Mouse (Mus musculus): Measurements from ENCODE around the gene Pgbd5. TPM values are rescaled to one million over a fixed set of nuclear protein-coding genes. Genes with fewer than 3 reads are reported as not detected.

Gene Pgbd5
- polyA plus RNA-seq, 1 experiment, result 184 TPM

DNA sequence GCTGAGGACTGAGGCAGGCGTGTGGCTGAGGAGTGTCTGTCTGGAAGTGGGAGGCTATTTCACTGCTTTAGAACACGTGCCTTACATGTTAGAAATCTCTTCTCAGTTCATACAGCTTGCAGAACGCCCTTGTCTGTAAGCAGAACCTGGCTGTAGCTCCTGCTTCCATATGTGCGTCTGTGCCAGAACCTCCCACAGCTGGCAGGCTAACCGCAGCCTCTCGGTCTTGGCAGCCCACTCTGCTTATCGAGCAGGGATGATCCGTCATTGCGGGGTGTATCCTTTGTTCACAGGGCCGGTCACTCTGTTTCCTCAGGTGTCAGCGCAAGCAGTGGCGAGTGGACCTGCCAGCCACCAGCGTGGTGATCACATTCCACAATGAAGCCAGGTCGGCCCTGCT, 116.1 kb downstream of the Pgbd5 start:
- Histone ChIP-seq H3K27ac (ENCODE audit: insufficient read depth, low read length) (no peak overlapping the region), H3K4me3 (ENCODE audit: insufficient read depth, low read length) (no peak overlapping the region), H3K4me1 (ENCODE audit: control insufficient read depth, insufficient read depth, low read length) (peaks cover 6% of the 10 kb centered on the region)
- no peak for TF ChIP-seq CTCF (IDR thresholded peaks at IDR 0.05; ENCODE audit: extremely low read depth, insufficient read depth, low read length)

DNA sequence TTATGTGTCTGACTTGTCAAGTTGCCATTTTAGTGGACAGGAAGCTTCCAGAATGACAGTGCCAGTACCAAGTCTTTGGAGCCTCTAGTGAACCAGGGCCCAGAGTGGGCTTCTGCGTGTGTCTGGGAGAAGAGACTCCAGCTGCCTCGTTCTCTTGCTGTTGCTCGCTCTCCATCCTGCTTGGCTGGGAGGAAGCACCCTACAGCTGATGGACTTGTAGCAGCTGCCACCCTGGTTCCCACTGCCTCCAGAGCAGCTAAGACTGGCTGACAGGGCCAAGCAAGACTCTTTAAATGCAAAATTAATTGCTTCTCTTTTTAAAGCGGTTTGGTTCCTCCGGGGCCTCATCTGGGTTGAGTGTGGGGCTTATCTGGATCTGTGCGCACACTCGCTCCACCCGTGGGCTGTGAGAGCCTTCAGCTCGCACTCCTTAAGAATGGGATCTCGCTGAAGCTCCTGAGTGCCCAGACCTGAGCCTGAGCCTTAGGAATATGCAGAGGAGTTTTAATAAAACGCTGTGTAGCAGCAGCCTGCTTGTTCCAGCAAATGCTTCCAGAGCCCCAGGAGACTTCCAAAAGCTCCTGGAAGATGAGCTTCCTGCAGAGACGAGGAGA, 118.1 kb downstream of the Pgbd5 start:
- H3K27ac ChIP-seq (ENCODE audit: insufficient read depth, low read length), result no peak overlapping the region
- no peak overlapping the region for H3K4me3 ChIP-seq (ENCODE audit: insufficient read depth, low read length)
- no peak for TF ChIP-seq POLR2A (IDR thresholded peaks at IDR 0.05; ENCODE audit: extremely low read depth, insufficient read depth, low read length)
- H3K4me1 ChIP-seq (ENCODE audit: control insufficient read depth, insufficient read depth, low read length), result peaks cover 12% of the 10 kb centered on the region

DNA sequence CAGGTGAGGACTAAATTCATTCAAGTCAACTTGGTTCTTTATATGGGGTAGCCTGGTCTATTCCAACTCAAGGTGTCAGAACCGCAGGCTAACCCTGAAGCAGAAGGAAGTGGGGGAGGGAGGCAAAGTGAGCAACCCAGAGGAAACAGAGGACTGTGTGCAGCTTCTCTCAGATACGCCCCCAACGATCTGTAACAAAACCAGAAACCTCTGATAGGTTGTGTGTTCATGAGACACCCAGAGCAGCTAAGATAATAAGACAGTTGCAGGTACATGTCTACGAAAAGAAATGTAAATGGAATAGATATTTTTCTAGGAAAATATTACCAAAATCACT, 120.2 kb downstream of the Pgbd5 start:
- Histone ChIP-seq H3K27ac (ENCODE audit: insufficient read depth, low read length) (no peak overlapping the region), H3K4me1 (ENCODE audit: control insufficient read depth, insufficient read depth, low read length) (peaks cover 14% of the 10 kb centered on the region), H3K4me3 (ENCODE audit: insufficient read depth, low read length) (no peak overlapping the region)
- no peak for TF ChIP-seq CTCF (IDR thresholded peaks at IDR 0.05; ENCODE audit: extremely low read depth, insufficient read depth, low read length)
- TF ChIP-seq POLR2A (IDR thresholded peaks at IDR 0.05; ENCODE audit: extremely low read depth, insufficient read depth, low read length), result no peak

Other genes with a start within 250 kb of the Pgbd5 start
- 24.3 and 25.3 TPM in 2 replicates for gene Galnt2, start 208.3 kb downstream of the Pgbd5 start, polyA plus RNA-seq (2012; rRNA removed)
- gene Cog2, start 81.1 kb upstream of the Pgbd5 start, polyA plus RNA-seq (2012; rRNA removed), result 27.0 and 29.0 TPM in 2 replicates
- gene Agt, start 130.0 kb upstream of the Pgbd5 start, polyA plus RNA-seq (2012; rRNA removed), result 16.6 and 17.2 TPM in 2 replicates
- gene Capn9, start 136.5 kb upstream of the Pgbd5 start, polyA plus RNA-seq (2012; rRNA removed), result 0.04 and 0.09 TPM in 2 replicates
- gene 2310022B05Rik, start 223.7 kb upstream of the Pgbd5 start, polyA plus RNA-seq (2012; rRNA removed), result 61.1 and 64.2 TPM in 2 replicates